Mouse (Mus musculus): Measurements from ENCODE around the gene Slc25a19. TPM values are rescaled to one million over a fixed set of nuclear protein-coding genes. Genes with fewer than 3 reads are reported as not detected.

The Slc25a19 gene
- polyA plus RNA-seq, 1 experiment from 2014 or later, result 23.3 TPM

- 76% methylated on average over 4 of the region's 4 CpGs for WGBS
- no peaks in the 10 kb centered on the region for H3K36me3 ChIP-seq (ENCODE audit: control insufficient read depth, insufficient read depth, low read length)
- ATAC-seq (replicated peaks; ENCODE audit: low FRiP score, low TSS enrichment, low read depth), result no peak
Observed at GRCm38 (mm10) chr11:115663676-115664335, 35.7 kb upstream of the Slc25a19 start.

DNA sequence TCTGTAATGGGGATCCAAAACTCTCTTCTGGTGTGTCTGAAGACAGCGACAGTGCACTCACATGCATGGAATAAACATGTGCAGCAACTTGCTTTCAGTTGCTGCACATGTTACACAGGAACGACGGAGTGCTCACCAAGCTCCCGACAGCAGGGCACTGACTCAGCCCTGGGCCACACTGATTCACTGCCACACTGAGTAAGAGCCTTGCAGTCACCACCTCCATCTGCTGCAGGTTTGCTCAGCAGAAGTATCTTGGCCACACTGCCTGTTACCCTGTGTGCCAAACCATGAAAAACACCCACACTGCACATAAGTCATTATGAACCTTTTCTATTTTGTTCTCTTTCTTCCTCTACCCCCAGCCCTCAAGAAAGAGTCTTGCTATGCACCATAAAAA is 32.3 kb upstream of the Slc25a19 start:
- H3K27ac ChIP-seq (ENCODE audit: low read depth), result no peak overlapping the region
- ATAC-seq (replicated peaks; ENCODE audit: low FRiP score, low TSS enrichment, low read depth) (no peak), DNase-seq (ENCODE audit: low spot score) (no peak)
- 93% methylated on average over 4 of the region's 4 CpGs for WGBS
- H3K27me3 ChIP-seq (replicated peaks; ENCODE audit: control insufficient read depth, insufficient read depth, low read length), result no peaks in the 10 kb centered on the region
- H3K4me1 ChIP-seq (replicated peaks; ENCODE audit: control insufficient read depth, insufficient read depth, low read length), result no peaks in the 10 kb centered on the region
- H3K36me3 ChIP-seq (ENCODE audit: control insufficient read depth, insufficient read depth, low read length), result no peaks in the 10 kb centered on the region
- no peak overlapping the region for H3K4me2 ChIP-seq (ENCODE audit: low read length)
- no peak overlapping the region for H3K9ac ChIP-seq (ENCODE audit: low read length)
- no peaks in the 10 kb centered on the region for H3K9me3 ChIP-seq (ENCODE audit: control insufficient read depth, low read length)
- no peak overlapping the region for H3K4me3 ChIP-seq (ENCODE audit: low read depth, low read length)

More at GRCm38 (mm10) chr11:115663676-115664335, 35.7 kb upstream of the Slc25a19 start:
- DNase-seq (ENCODE audit: low spot score), result no peak
- H3K4me1 ChIP-seq (replicated peaks; ENCODE audit: control insufficient read depth, insufficient read depth, low read length), result no peaks in the 10 kb centered on the region
- no peak overlapping the region for H3K9ac ChIP-seq (ENCODE audit: low read length)
- H3K4me3 ChIP-seq (ENCODE audit: low read depth, low read length), result no peak overlapping the region
- H3K4me2 ChIP-seq (ENCODE audit: low read length), result no peak overlapping the region
- H3K27ac ChIP-seq (ENCODE audit: low read depth), result no peak overlapping the region
- no peaks in the 10 kb centered on the region for H3K9me3 ChIP-seq (ENCODE audit: control insufficient read depth, low read length)
- H3K27me3 ChIP-seq (replicated peaks; ENCODE audit: control insufficient read depth, insufficient read depth, low read length), result no peaks in the 10 kb centered on the region

- Histone ChIP-seq H3K9me3 (ENCODE audit: control insufficient read depth, low read length) (no peaks in the 10 kb centered on the region), H3K27me3 (replicated peaks; ENCODE audit: control insufficient read depth, insufficient read depth, low read length) (no peaks in the 10 kb centered on the region), H3K4me1 (replicated peaks; ENCODE audit: control insufficient read depth, insufficient read depth, low read length) (no peaks in the 10 kb centered on the region), H3K27ac (ENCODE audit: low read depth) (no peak overlapping the region), H3K9ac (ENCODE audit: low read length) (no peak overlapping the region), H3K4me3 (ENCODE audit: low read depth, low read length) (no peak overlapping the region), H3K4me2 (ENCODE audit: low read length) (no peak overlapping the region), H3K36me3 (ENCODE audit: control insufficient read depth, insufficient read depth, low read length) (peaks cover 7% of the 10 kb centered on the region; the same call in 1 of the 2 replicates)
- ATAC-seq (replicated peaks; ENCODE audit: low FRiP score, low TSS enrichment, low read depth) (no peak), DNase-seq (ENCODE audit: low spot score) (no peak)
- WGBS, result 89% methylated on average over 6 of the region's 6 CpGs
Observed at GRCm38 (mm10) chr11:115658521-115658920, 30.4 kb upstream of the Slc25a19 start.

DNA sequence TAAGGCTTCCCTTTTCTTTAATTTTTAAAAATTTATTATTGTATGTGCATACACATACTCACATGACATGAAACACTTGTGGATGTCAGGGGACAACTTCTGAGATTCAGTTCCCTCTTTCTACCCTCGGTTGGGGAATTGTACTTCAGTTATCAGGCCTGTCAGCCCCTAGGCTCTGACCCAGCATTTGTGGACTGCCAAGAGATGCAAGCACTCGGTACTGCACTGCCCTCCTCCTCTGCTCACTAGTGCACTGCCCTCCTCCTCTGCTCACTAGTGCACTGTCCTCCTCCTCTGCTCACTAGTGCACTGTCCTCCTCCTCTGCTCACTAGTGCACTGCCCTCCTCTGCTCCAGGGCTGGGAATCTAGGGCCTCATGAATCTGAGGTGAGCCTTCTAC is 26.0 kb upstream of the Slc25a19 start:
- DNase-seq (ENCODE audit: low spot score) (no peak), ATAC-seq (replicated peaks; ENCODE audit: low FRiP score, low TSS enrichment, low read depth) (no peak)
- Histone ChIP-seq H3K9ac (ENCODE audit: low read length) (no peak overlapping the region), H3K27ac (ENCODE audit: low read depth) (no peak overlapping the region), H3K9me3 (ENCODE audit: control insufficient read depth, low read length) (no peaks in the 10 kb centered on the region), H3K4me1 (replicated peaks; ENCODE audit: control insufficient read depth, insufficient read depth, low read length) (no peaks in the 10 kb centered on the region), H3K27me3 (replicated peaks; ENCODE audit: control insufficient read depth, insufficient read depth, low read length) (no peaks in the 10 kb centered on the region), H3K4me2 (ENCODE audit: low read length) (no peak overlapping the region), H3K36me3 (ENCODE audit: control insufficient read depth, insufficient read depth, low read length) (peaks cover 28% of the 10 kb centered on the region; the same call in 1 of the 2 replicates), H3K4me3 (ENCODE audit: low read depth, low read length) (no peak overlapping the region)
- WGBS, result 75% methylated on average over 2 of the region's 2 CpGs

DNA sequence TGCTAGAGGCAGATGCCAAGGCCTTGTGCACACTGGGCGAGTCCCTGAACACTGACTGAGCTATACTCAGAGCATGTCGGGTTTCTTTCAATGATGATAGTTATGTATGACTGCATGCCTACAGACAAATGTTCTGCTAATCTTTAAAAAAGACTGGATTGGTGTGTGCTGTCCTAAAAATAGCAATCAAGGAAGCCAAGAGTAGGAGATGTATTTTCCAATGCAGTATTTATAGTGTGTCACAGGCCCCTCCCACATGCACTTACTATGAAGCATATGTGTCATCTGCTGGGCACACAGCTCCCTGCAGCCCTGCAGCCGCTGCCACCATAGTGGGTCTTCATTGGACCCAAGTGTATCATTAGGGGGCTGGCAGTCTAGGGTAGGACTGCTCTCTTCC is 25.1 kb upstream of the Slc25a19 start:
- Histone ChIP-seq H3K4me1 (replicated peaks; ENCODE audit: control insufficient read depth, insufficient read depth, low read length) (no peaks in the 10 kb centered on the region), H3K27ac (ENCODE audit: low read depth) (no peak overlapping the region), H3K9ac (ENCODE audit: low read length) (no peak overlapping the region), H3K4me3 (ENCODE audit: low read depth, low read length) (no peak overlapping the region), H3K4me2 (ENCODE audit: low read length) (no peak overlapping the region), H3K9me3 (ENCODE audit: control insufficient read depth, low read length) (no peaks in the 10 kb centered on the region), H3K36me3 (ENCODE audit: control insufficient read depth, insufficient read depth, low read length) (peaks cover 34% of the 10 kb centered on the region), H3K27me3 (replicated peaks; ENCODE audit: control insufficient read depth, insufficient read depth, low read length) (no peaks in the 10 kb centered on the region)
- DNase-seq (ENCODE audit: low spot score) (no peak), ATAC-seq (replicated peaks; ENCODE audit: low FRiP score, low TSS enrichment, low read depth) (no peak)
- 86% methylated on average over 3 of the region's 3 CpGs for WGBS

DNA sequence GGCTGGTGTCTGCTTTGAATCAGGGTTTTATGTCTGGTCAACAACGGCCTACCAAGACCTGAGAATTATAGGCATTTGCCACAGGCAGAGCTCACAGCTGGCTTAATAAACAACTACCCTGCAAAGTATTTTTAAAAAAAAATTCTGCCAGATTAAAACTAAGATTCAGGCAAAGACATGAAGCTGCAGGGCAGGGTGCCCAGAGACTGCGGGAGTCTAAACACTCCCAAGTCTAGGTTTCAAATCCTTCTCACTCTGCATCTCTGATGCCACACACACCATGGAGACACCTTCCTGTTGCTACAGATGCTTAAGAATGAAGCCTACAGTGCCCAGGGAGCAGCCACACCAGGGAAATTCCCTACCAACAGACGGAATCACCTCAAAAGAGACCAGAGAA is 23.6 kb upstream of the Slc25a19 start:
- Histone ChIP-seq H3K4me3 (ENCODE audit: low read depth, low read length) (no peak overlapping the region), H3K27ac (ENCODE audit: low read depth) (no peak overlapping the region), H3K4me1 (replicated peaks; ENCODE audit: control insufficient read depth, insufficient read depth, low read length) (no peaks in the 10 kb centered on the region), H3K27me3 (replicated peaks; ENCODE audit: control insufficient read depth, insufficient read depth, low read length) (no peaks in the 10 kb centered on the region), H3K36me3 (ENCODE audit: control insufficient read depth, insufficient read depth, low read length) (peaks cover 39% of the 10 kb centered on the region), H3K4me2 (ENCODE audit: low read length) (no peak overlapping the region), H3K9me3 (ENCODE audit: control insufficient read depth, low read length) (no peaks in the 10 kb centered on the region), H3K9ac (ENCODE audit: low read length) (no peak overlapping the region)
- ATAC-seq (replicated peaks; ENCODE audit: low FRiP score, low TSS enrichment, low read depth), result no peak
- DNase-seq (ENCODE audit: low spot score), result no peak
- WGBS, result 89% methylated on average over 3 of the region's 3 CpGs

GRCm38 (mm10) chr11:115649706-115650105 is 21.6 kb upstream of the Slc25a19 start:
- Histone ChIP-seq H3K4me2 (ENCODE audit: low read length) (no peak overlapping the region), H3K4me1 (replicated peaks; ENCODE audit: control insufficient read depth, insufficient read depth, low read length) (no peaks in the 10 kb centered on the region), H3K27ac (ENCODE audit: low read depth) (no peak overlapping the region), H3K36me3 (ENCODE audit: control insufficient read depth, insufficient read depth, low read length) (peaks cover 44% of the 10 kb centered on the region), H3K9ac (ENCODE audit: low read length) (no peak overlapping the region), H3K9me3 (ENCODE audit: control insufficient read depth, low read length) (no peaks in the 10 kb centered on the region), H3K27me3 (replicated peaks; ENCODE audit: control insufficient read depth, insufficient read depth, low read length) (no peaks in the 10 kb centered on the region), H3K4me3 (ENCODE audit: low read depth, low read length) (no peak overlapping the region)
- DNase-seq (ENCODE audit: low spot score), result no peak
- ATAC-seq (replicated peaks; ENCODE audit: low FRiP score, low TSS enrichment, low read depth), result no peak
- 71% methylated on average over 10 of the region's 10 CpGs for WGBS

GRCm38 (mm10) chr11:115647459-115647858 is 19.4 kb upstream of the Slc25a19 start:
- Histone ChIP-seq H3K27ac (ENCODE audit: low read depth) (no peak overlapping the region), H3K4me2 (ENCODE audit: low read length) (no peak overlapping the region), H3K9ac (ENCODE audit: low read length) (no peak overlapping the region), H3K9me3 (ENCODE audit: control insufficient read depth, low read length) (no peaks in the 10 kb centered on the region), H3K27me3 (replicated peaks; ENCODE audit: control insufficient read depth, insufficient read depth, low read length) (no peaks in the 10 kb centered on the region), H3K4me3 (ENCODE audit: low read depth, low read length) (no peak overlapping the region), H3K36me3 (ENCODE audit: control insufficient read depth, insufficient read depth, low read length) (peaks cover 45% of the 10 kb centered on the region), H3K4me1 (replicated peaks; ENCODE audit: control insufficient read depth, insufficient read depth, low read length) (no peaks in the 10 kb centered on the region)
- 63% methylated on average over 6 of the region's 6 CpGs for WGBS
- ATAC-seq (replicated peaks; ENCODE audit: low FRiP score, low TSS enrichment, low read depth) (no peak), DNase-seq (ENCODE audit: low spot score) (peak; percentile 62)

- Histone ChIP-seq H3K4me2 (ENCODE audit: low read length) (no peak overlapping the region), H3K27me3 (replicated peaks; ENCODE audit: control insufficient read depth, insufficient read depth, low read length) (no peaks in the 10 kb centered on the region), H3K4me3 (ENCODE audit: low read depth, low read length) (no peak overlapping the region), H3K36me3 (ENCODE audit: control insufficient read depth, insufficient read depth, low read length) (peaks cover 45% of the 10 kb centered on the region), H3K27ac (ENCODE audit: low read depth) (no peak overlapping the region), H3K9me3 (ENCODE audit: control insufficient read depth, low read length) (no peaks in the 10 kb centered on the region), H3K4me1 (replicated peaks; ENCODE audit: control insufficient read depth, insufficient read depth, low read length) (no peaks in the 10 kb centered on the region), H3K9ac (ENCODE audit: low read length) (no peak overlapping the region)
- ATAC-seq (replicated peaks; ENCODE audit: low FRiP score, low TSS enrichment, low read depth) (no peak), DNase-seq (ENCODE audit: low spot score) (no peak)
- WGBS, result 93% methylated on average over 9 of the region's 9 CpGs
Observed at GRCm38 (mm10) chr11:115646439-115646838, 18.3 kb upstream of the Slc25a19 start.

Data from intestine, embryonic 14.5 days (tissue).